Mouse (Mus musculus): ENCODE measurements around the gene Epas1.

Epas1 gene

GRCm38 (mm10) chr17:86753130-86753821 lies at the start of gene Epas1:
Gene Epas1 (plus strand): TSS chr17:86753700.
- TF ChIP-seq NANOG (IDR thresholded peaks at IDR 0.05; ENCODE audit: borderline replicate concordance, low read length), result no peak
- TF ChIP-seq CTCF (conservative IDR thresholded peaks at IDR 0.05; ENCODE audit: low read length), result no peak
- no peak for TF ChIP-seq POU5F1 (IDR thresholded peaks at IDR 0.05; ENCODE audit: borderline replicate concordance, low read length)
- Histone ChIP-seq H3K36me3 (ENCODE audit: insufficient read depth, low read length) (0 out of 2 replicates have a peak, but pooled peaks cover 6% of the 10 kb centered on the region), H3K4me3 (replicated peaks; ENCODE audit: low read length) (peak within 1 kb of the TSS; percentile 86), H3K27me3 (ENCODE audit: insufficient read depth, low read length) (peaks cover 27% of the 10 kb centered on the region), H3K4me1 (replicated peaks; ENCODE audit: low read depth, low read length) (peaks cover 81% of the 10 kb centered on the region), H3K9me3 (ENCODE audit: low read length) (no peaks in the 10 kb centered on the region)

GRCm38 (mm10) chr17:86705236-86705635 lies 48.3 kb upstream of the Epas1 start:
- Histone ChIP-seq H3K4me3 (replicated peaks; ENCODE audit: low read length) (no peak overlapping the region), H3K4me1 (replicated peaks; ENCODE audit: low read depth, low read length) (no peaks in the 10 kb centered on the region), H3K9me3 (ENCODE audit: low read length) (peaks cover 3% of the 10 kb centered on the region; the same call in 1 of the 2 replicates), H3K36me3 (ENCODE audit: insufficient read depth, low read length) (no peaks in the 10 kb centered on the region), H3K27me3 (ENCODE audit: insufficient read depth, low read length) (no peaks in the 10 kb centered on the region)
- TF ChIP-seq CTCF (conservative IDR thresholded peaks at IDR 0.05; ENCODE audit: low read length), result no peak
- TF ChIP-seq NANOG (IDR thresholded peaks at IDR 0.05; ENCODE audit: borderline replicate concordance, low read length), result no peak
- TF ChIP-seq POU5F1 (IDR thresholded peaks at IDR 0.05; ENCODE audit: borderline replicate concordance, low read length), result no peak

- Histone ChIP-seq H3K36me3 (ENCODE audit: insufficient read depth, low read length) (no peaks in the 10 kb centered on the region), H3K4me1 (replicated peaks; ENCODE audit: low read depth, low read length) (no peaks in the 10 kb centered on the region), H3K27me3 (ENCODE audit: insufficient read depth, low read length) (no peaks in the 10 kb centered on the region), H3K4me3 (replicated peaks; ENCODE audit: low read length) (no peak overlapping the region), H3K9me3 (ENCODE audit: low read length) (no peaks in the 10 kb centered on the region)
- TF ChIP-seq CTCF (conservative IDR thresholded peaks at IDR 0.05; ENCODE audit: low read length), result no peak
- no peak for TF ChIP-seq POU5F1 (IDR thresholded peaks at IDR 0.05; ENCODE audit: borderline replicate concordance, low read length)
- TF ChIP-seq NANOG (IDR thresholded peaks at IDR 0.05; ENCODE audit: borderline replicate concordance, low read length), result no peak
Observed at GRCm38 (mm10) chr17:86706467-86706866, 47.0 kb upstream of the Epas1 start.

- Histone ChIP-seq H3K27me3 (ENCODE audit: insufficient read depth, low read length) (no peaks in the 10 kb centered on the region), H3K4me1 (replicated peaks; ENCODE audit: low read depth, low read length) (peaks cover 30% of the 10 kb centered on the region), H3K9me3 (ENCODE audit: low read length) (no peaks in the 10 kb centered on the region), H3K36me3 (ENCODE audit: insufficient read depth, low read length) (no peaks in the 10 kb centered on the region), H3K4me3 (replicated peaks; ENCODE audit: low read length) (no peak overlapping the region)
- no peak for TF ChIP-seq NANOG (IDR thresholded peaks at IDR 0.05; ENCODE audit: borderline replicate concordance, low read length)
- no peak for TF ChIP-seq CTCF (conservative IDR thresholded peaks at IDR 0.05; ENCODE audit: low read length)
- TF ChIP-seq POU5F1 (IDR thresholded peaks at IDR 0.05; ENCODE audit: borderline replicate concordance, low read length), result no peak
Observed at GRCm38 (mm10) chr17:86709803-86710202, 43.7 kb upstream of the Epas1 start.

- no peak overlapping the region for H3K4me3 ChIP-seq (replicated peaks; ENCODE audit: low read length)
- TF ChIP-seq POU5F1 (IDR thresholded peaks at IDR 0.05; ENCODE audit: borderline replicate concordance, low read length), result no peak
- TF ChIP-seq CTCF (conservative IDR thresholded peaks at IDR 0.05; ENCODE audit: low read length), result no peak
- TF ChIP-seq NANOG (IDR thresholded peaks at IDR 0.05; ENCODE audit: borderline replicate concordance, low read length), result no peak
- H3K9me3 ChIP-seq (ENCODE audit: low read length), result no peaks in the 10 kb centered on the region
Observed at GRCm38 (mm10) chr17:86710379-86710778, 43.1 kb upstream of the Epas1 start.

GRCm38 (mm10) chr17:86711949-86712348 lies 41.6 kb upstream of the Epas1 start:
- no peaks in the 10 kb centered on the region for H3K27me3 ChIP-seq (ENCODE audit: insufficient read depth, low read length)
- H3K36me3 ChIP-seq (ENCODE audit: insufficient read depth, low read length), result no peaks in the 10 kb centered on the region
- TF ChIP-seq CTCF (conservative IDR thresholded peaks at IDR 0.05; ENCODE audit: low read length) (no peak), NANOG (IDR thresholded peaks at IDR 0.05; ENCODE audit: borderline replicate concordance, low read length) (no peak), POU5F1 (IDR thresholded peaks at IDR 0.05; ENCODE audit: borderline replicate concordance, low read length) (no peak)
- no peaks in the 10 kb centered on the region for H3K9me3 ChIP-seq (ENCODE audit: low read length)
- peaks cover 39% of the 10 kb centered on the region for H3K4me1 ChIP-seq (replicated peaks; ENCODE audit: low read depth, low read length)
- H3K4me3 ChIP-seq (replicated peaks; ENCODE audit: low read length), result no peak overlapping the region

More at GRCm38 (mm10) chr17:86710379-86710778, 43.1 kb upstream of the Epas1 start:
- peaks cover 36% of the 10 kb centered on the region for H3K4me1 ChIP-seq (replicated peaks; ENCODE audit: low read depth, low read length)
- no peaks in the 10 kb centered on the region for H3K27me3 ChIP-seq (ENCODE audit: insufficient read depth, low read length)
- no peaks in the 10 kb centered on the region for H3K36me3 ChIP-seq (ENCODE audit: insufficient read depth, low read length)

GRCm38 (mm10) chr17:86712601-86713000 lies 40.9 kb upstream of the Epas1 start:
- H3K9me3 ChIP-seq (ENCODE audit: low read length), result no peaks in the 10 kb centered on the region
- peaks cover 39% of the 10 kb centered on the region for H3K4me1 ChIP-seq (replicated peaks; ENCODE audit: low read depth, low read length)
- no peak overlapping the region for H3K4me3 ChIP-seq (replicated peaks; ENCODE audit: low read length)
- no peaks in the 10 kb centered on the region for H3K27me3 ChIP-seq (ENCODE audit: insufficient read depth, low read length)
- TF ChIP-seq CTCF (conservative IDR thresholded peaks at IDR 0.05; ENCODE audit: low read length) (no peak), POU5F1 (IDR thresholded peaks at IDR 0.05; ENCODE audit: borderline replicate concordance, low read length) (no peak), NANOG (IDR thresholded peaks at IDR 0.05; ENCODE audit: borderline replicate concordance, low read length) (no peak)
- H3K36me3 ChIP-seq (ENCODE audit: insufficient read depth, low read length), result no peaks in the 10 kb centered on the region

GRCm38 (mm10) chr17:86713591-86713990 lies 39.9 kb upstream of the Epas1 start:
- Histone ChIP-seq H3K36me3 (ENCODE audit: insufficient read depth, low read length) (no peaks in the 10 kb centered on the region), H3K4me3 (replicated peaks; ENCODE audit: low read length) (no peak overlapping the region), H3K9me3 (ENCODE audit: low read length) (no peaks in the 10 kb centered on the region), H3K27me3 (ENCODE audit: insufficient read depth, low read length) (no peaks in the 10 kb centered on the region), H3K4me1 (replicated peaks; ENCODE audit: low read depth, low read length) (peaks cover 41% of the 10 kb centered on the region)
- TF ChIP-seq POU5F1 (IDR thresholded peaks at IDR 0.05; ENCODE audit: borderline replicate concordance, low read length) (no peak), NANOG (IDR thresholded peaks at IDR 0.05; ENCODE audit: borderline replicate concordance, low read length) (peak; percentile 70; the same call in 1 of the 2 replicates)
